Mouse (Mus musculus) heart, postnatal 0 days (tissue): ENCODE data around the gene Mex3b. TPM values are rescaled to one million over a fixed set of nuclear protein-coding genes. Genes with fewer than 3 reads are reported as not detected.
A peak's percentile ranks its signal among the peaks of the same experiment; 100 is the strongest.

Experiments used
- ATAC-seq: fragments of 200-750 bp; cut with Nextera tagmentation; 2 replicates; pipeline ENCODE4 v1.8.0; 2017; ENCODE audit warnings: low read depth, moderate number of reproducible peaks, moderate library complexity; ENCODE audit not compliant: insufficient read depth
- DNase-seq: peaks from one replicate; pipeline ENCODE4 v3.0.0-alpha.2; 2016; ENCODE audit warnings: low spot score
- H3K27ac ChIP-seq: fragments of 300-500 bp; sonication (generic); 2 replicates; pipeline ENCODE4 v1.5.1; 2014; ENCODE audit warnings: low read depth, mild to moderate bottlenecking
- H3K27me3 ChIP-seq: fragments of 300-500 bp; sonication (generic); 2 replicates; pipeline ENCODE4 v1.6.1; 2014; ENCODE audit warnings: low read length, mixed read lengths; ENCODE audit not compliant: control insufficient read depth, insufficient read depth
- H3K36me3 ChIP-seq: fragments of 300-500 bp; sonication (generic); replicated peaks from 2 replicates; pipeline ENCODE4 v1.6.1; 2014; ENCODE audit warnings: low read length, mixed read lengths; ENCODE audit not compliant: control insufficient read depth, insufficient read depth
- H3K4me1 ChIP-seq: fragments of 300-500 bp; sonication (generic); 2 replicates; pipeline ENCODE4 v1.6.1; 2014; ENCODE audit warnings: antibody characterized with exemption; ENCODE audit not compliant: control insufficient read depth, insufficient read depth
- H3K4me2 ChIP-seq: fragments of 300-500 bp; sonication (generic); 2 replicates; pipeline ENCODE4 v1.6.1; 2014; ENCODE audit warnings: low read depth, mild to moderate bottlenecking, low read length, moderate library complexity
- H3K4me3 ChIP-seq: fragments of 300-500 bp; sonication (generic); 2 replicates; pipeline ENCODE4 v1.5.1; 2014; ENCODE audit warnings: low read depth, low read length
- H3K9ac ChIP-seq: fragments of 300-500 bp; sonication (generic); replicated peaks from 2 replicates; pipeline ENCODE4 v1.6.1; 2014; ENCODE audit warnings: low read depth, low read length, mixed read lengths
- H3K9me3 ChIP-seq: fragments of 300-500 bp; sonication (generic); replicated peaks from 2 replicates; pipeline ENCODE4 v1.6.1; 2016; ENCODE audit warnings: low read length; ENCODE audit not compliant: control insufficient read depth
- CTCF ChIP-seq: IDR thresholded peaks from 2 replicates; pipeline ENCODE4 v1.5.1; 2016; ENCODE audit warnings: antibody characterized with exemption, control low read depth, low read depth
- EP300 ChIP-seq: IDR thresholded peaks from 2 replicates; pipeline ENCODE4 v1.6.1; 2016; ENCODE audit warnings: antibody characterized with exemption, low read depth
- WGBS: fragments of 180-500 bp; shearing (Covaris S2); extraction: QIAGEN DNeasy Blood & Tissue Kit; methylation state at CpG from one replicate; pipeline ENCODE4 v1.1.7; 2014; 5-methylcytosine and 5-hydroxymethylcytosine counted together
- polyA plus RNA-seq: library from polyadenylated mRNA; unstranded; fragments of >200 nt; fragmentation: Nextera tagmentation; extraction: Ambion mirVana; gene quantifications from 2 replicates; pipeline ENCODE4 v1.2.1, GENCODE M21; 2015
- total RNA-seq: library from RNA; depleted of rRNA; stranded (reverse); fragments of >200 nt; gene quantifications from 2 replicates; pipeline ENCODE4 v1.2.3, GENCODE M21; 2014; ENCODE audit warnings: low replicate concordance

Mex3b gene
- total and polyA plus RNA-seq, 2 experiments from 2014 or later, result 3.2 to 14.4 TPM

DNA sequence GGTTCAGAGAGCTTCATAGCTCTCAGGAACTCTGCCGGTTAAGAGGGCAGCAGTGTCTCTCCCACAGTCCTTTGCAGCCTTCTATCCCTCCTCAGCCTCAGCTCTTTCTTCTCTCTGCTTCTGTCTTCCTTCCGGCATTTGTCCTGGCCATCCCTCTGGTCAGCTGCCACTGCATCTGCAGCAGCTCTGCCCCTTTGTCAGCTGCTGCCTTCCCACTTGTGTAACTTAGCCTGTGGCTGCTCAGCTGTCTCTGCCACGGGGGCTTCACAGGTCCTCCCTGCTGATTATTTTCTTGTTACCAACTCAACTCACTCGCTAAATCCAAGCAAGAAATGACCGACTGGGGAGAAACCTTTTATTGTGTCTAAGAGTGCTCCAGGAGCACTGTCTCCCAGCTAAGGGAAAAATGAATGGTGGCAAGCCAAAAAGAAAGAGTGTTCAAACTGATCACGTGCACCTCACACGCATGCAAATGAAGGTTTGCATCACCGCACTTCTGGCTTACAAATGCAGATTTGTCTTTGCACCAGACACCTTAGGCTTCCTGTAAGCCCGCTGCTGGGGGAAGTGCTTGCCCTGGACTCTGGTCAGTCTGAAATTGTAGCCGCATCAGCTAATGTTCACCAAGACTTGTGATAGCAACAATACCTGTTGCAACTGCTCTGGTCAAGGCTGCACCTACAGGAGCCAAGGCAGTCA, 24.8 kb upstream of the Mex3b start:
- 51% methylated on average over 10 of the region's 10 CpGs for WGBS
- Histone ChIP-seq H3K4me1 (no peaks in the 10 kb centered on the region), H3K27me3 (no peaks in the 10 kb centered on the region), H3K36me3 (no peaks in the 10 kb centered on the region), H3K27ac (no peak overlapping the region), H3K4me2 (no peak overlapping the region), H3K4me3 (no peak overlapping the region), H3K9me3 (no peaks in the 10 kb centered on the region), H3K9ac (no peak overlapping the region)
- ATAC-seq (no peak), DNase-seq (no peak)
- no peak for TF ChIP-seq EP300
- TF ChIP-seq CTCF, result no peak

DNA sequence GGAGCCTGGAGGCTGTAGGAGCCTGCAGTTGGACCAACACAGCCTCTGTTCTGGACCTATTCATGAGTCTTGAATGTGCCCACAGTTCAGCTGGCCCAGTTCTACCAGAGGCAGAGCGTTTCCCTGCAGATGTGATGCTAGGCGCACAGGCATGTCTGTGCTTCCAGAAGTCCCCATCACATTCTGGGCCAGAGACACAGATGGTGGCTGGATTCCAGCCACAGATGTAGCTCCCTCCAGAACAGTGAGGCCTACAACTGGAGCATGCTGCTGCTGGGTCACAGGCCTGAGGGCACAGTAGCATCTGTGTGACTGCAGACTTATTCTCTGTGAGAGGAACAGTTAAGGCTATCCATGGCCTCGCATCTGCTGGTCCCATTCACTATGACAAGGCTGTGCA, 16.4 kb upstream of the Mex3b start:
- TF ChIP-seq CTCF (no peak), EP300 (no peak)
- DNase-seq (no peak), ATAC-seq (peak; percentile 17; the same call in 1 of the 2 replicates)
- no peak overlapping the region for H3K4me3 ChIP-seq
- H3K27ac ChIP-seq, result no peak overlapping the region
- no peak overlapping the region for H3K9ac ChIP-seq
- no peaks in the 10 kb centered on the region for H3K4me1 ChIP-seq
- H3K27me3 ChIP-seq, result no peaks in the 10 kb centered on the region
- no peaks in the 10 kb centered on the region for H3K36me3 ChIP-seq
- no peaks in the 10 kb centered on the region for H3K9me3 ChIP-seq
- WGBS, result 93% methylated on average over 3 of the region's 3 CpGs
- no peak overlapping the region for H3K4me2 ChIP-seq

GRCm38 (mm10) chr7:82851670-82852069, 15.5 kb upstream of the Mex3b start:
- Histone ChIP-seq H3K27me3 (no peaks in the 10 kb centered on the region), H3K4me3 (no peak overlapping the region), H3K9me3 (no peaks in the 10 kb centered on the region), H3K27ac (no peak overlapping the region), H3K9ac (no peak overlapping the region), H3K4me2 (no peak overlapping the region), H3K4me1 (no peaks in the 10 kb centered on the region), H3K36me3 (no peaks in the 10 kb centered on the region)
- no peak for ATAC-seq
- DNase-seq, result no peak
- whole genome bisulfite sequencing, result 81% methylated on average over 4 of the region's 4 CpGs
- no peak for TF ChIP-seq EP300
- TF ChIP-seq CTCF, result no peak

DNA sequence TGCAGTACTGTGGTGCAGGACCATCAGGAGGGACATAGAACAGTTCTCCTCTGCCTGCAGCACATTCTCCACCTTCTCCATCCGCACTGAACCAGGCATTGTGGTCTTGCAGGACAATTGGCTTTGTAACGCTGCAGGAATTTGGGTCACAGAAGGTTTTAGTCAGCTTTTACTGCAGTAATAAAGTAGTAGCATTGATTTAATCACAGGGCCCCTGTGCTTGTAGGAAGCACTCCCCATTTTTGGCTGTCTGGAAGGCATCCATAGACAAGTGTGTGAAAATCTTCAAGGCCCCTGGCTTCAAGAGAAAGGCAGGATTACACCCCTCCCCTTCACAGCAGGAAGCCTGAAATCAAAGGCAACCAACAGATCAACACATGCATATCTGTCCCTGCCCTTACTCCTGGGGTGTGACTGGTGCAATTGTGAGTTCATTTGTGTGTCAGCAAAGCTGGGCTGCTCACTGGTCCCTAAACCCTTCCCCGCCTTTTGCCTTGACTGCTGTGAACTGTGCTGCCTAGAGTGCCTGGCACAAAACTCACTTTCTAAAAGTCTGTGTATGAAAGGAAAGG, 12.9 kb upstream of the Mex3b start:
- DNase-seq (no peak), ATAC-seq (no peak)
- Histone ChIP-seq H3K9ac (no peak overlapping the region), H3K4me2 (no peak overlapping the region), H3K36me3 (no peaks in the 10 kb centered on the region), H3K27me3 (no peaks in the 10 kb centered on the region), H3K4me1 (no peaks in the 10 kb centered on the region), H3K9me3 (no peaks in the 10 kb centered on the region), H3K4me3 (no peak overlapping the region), H3K27ac (no peak overlapping the region)
- TF ChIP-seq EP300 (no peak), CTCF (no peak)
- 57% methylated on average over 3 of the region's 3 CpGs for WGBS

- no peak for ATAC-seq
- Histone ChIP-seq H3K27ac (no peak overlapping the region), H3K9me3 (no peaks in the 10 kb centered on the region), H3K4me2 (no peak overlapping the region), H3K4me1 (no peaks in the 10 kb centered on the region), H3K27me3 (no peaks in the 10 kb centered on the region), H3K4me3 (no peak overlapping the region), H3K36me3 (no peaks in the 10 kb centered on the region), H3K9ac (no peak overlapping the region)
- DNase-seq, result no peak
- WGBS, result 43% methylated on average over 4 of the region's 4 CpGs
- TF ChIP-seq CTCF, result no peak
- no peak for TF ChIP-seq EP300
Observed at GRCm38 (mm10) chr7:82858611-82859010, 8.5 kb upstream of the Mex3b start.

DNA sequence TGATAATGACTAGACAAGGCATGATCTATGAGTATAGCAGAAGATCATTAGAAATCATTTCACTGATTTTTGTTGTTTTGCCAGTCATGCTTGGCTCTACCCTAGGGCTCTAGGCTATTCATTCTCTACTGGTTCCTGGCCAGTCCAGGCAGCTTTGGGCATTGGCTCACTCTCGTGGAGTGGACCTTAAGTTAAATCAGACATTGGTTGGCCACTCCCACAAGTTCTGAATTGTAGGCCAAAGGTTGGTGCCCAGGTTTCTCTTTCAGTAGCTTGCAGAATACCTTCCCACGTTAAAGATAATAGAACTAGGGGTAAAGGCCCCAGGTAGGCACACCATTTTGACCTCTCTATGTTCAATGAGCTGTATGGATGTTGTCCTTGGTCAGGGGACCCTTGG, 6.5 kb upstream of the Mex3b start:
- ATAC-seq (no peak), DNase-seq (no peak)
- Histone ChIP-seq H3K4me2 (no peak overlapping the region), H3K9ac (no peak overlapping the region), H3K27ac (no peak overlapping the region), H3K27me3 (no peaks in the 10 kb centered on the region), H3K4me1 (no peaks in the 10 kb centered on the region), H3K9me3 (no peaks in the 10 kb centered on the region), H3K36me3 (no peaks in the 10 kb centered on the region), H3K4me3 (no peak overlapping the region)
- 66% methylated on average over 2 of the region's 2 CpGs for WGBS
- TF ChIP-seq CTCF, result no peak
- no peak for TF ChIP-seq EP300
